Mouse (Mus musculus): Measurements from ENCODE around the gene Sema7a.

DNA sequence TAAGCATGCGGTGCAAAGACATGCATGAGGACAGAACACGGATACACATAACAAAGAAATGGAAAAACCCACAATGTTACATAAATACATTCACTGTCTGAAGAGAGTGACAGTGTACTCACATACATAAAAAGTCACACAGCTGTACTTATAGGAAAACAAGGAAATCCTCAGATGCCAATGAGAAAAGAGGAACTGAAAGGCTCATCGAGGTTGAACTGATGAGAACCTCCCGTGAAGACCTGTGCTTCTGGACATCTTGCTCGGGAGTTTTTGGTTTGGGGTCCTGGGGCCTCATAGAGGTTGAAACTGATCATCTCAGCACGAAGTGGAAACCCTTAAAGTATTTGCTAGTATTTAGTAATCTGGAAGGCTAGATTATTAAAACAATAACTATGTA is 32.7 kb upstream of the Sema7a start:
- no peak for TF ChIP-seq GATA1 (IDR thresholded peaks at IDR 0.05; ENCODE audit: borderline replicate concordance, low read length)
- no peak for TF ChIP-seq FLI1 (IDR thresholded peaks at IDR 0.05; ENCODE audit: low read length)
